Mouse (Mus musculus) ES-Bruce4 (cell line): ENCODE data around the gene Cfap61. TPM values are rescaled to one million over a fixed set of nuclear protein-coding genes. Genes with fewer than 3 reads are reported as not detected.

ENCODE experiments used
- H3K27ac ChIP-seq: 2 replicates; pipeline ENCODE4 v1.5.1; 2012; ENCODE audit warnings: low read length, inconsistent platforms; ENCODE audit not compliant: insufficient read depth
- H3K27me3 ChIP-seq: 2 replicates; pipeline ENCODE4 v1.6.1; 2012; ENCODE audit warnings: mild to moderate bottlenecking, low read length, inconsistent platforms; ENCODE audit not compliant: control insufficient read depth, poor library complexity, insufficient read depth, severe bottlenecking
- H3K36me3 ChIP-seq: 2 replicates; pipeline ENCODE4 v1.6.1; 2012; ENCODE audit warnings: inconsistent platforms, mild to moderate bottlenecking, low read length, moderate library complexity; ENCODE audit not compliant: control insufficient read depth, poor library complexity, insufficient read depth, severe bottlenecking
- H3K4me1 ChIP-seq: one replicate; pipeline ENCODE4 v1.8.1; 2011; ENCODE audit warnings: low read length; ENCODE audit not compliant: control insufficient read depth, insufficient read depth
- H3K4me3 ChIP-seq: 2 replicates; pipeline ENCODE4 v1.5.1; 2011; ENCODE audit warnings: low read depth, mild to moderate bottlenecking, low read length
- H3K9ac ChIP-seq: 2 replicates; pipeline ENCODE4 v1.6.1; 2012; ENCODE audit warnings: low read depth, mild to moderate bottlenecking, inconsistent platforms; ENCODE audit not compliant: poor library complexity, severe bottlenecking
- H3K9me3 ChIP-seq: replicated peaks from 2 replicates; pipeline ENCODE4 v1.6.1; 2012; ENCODE audit warnings: mild to moderate bottlenecking, low read length, inconsistent platforms; ENCODE audit not compliant: control insufficient read depth, poor library complexity, insufficient read depth, severe bottlenecking
- CTCF ChIP-seq: IDR thresholded peaks from one replicate; pipeline ENCODE4 v1.8.1; 2011; ENCODE audit warnings: low read depth, low read length
- EP300 ChIP-seq: IDR thresholded peaks from 2 replicates; pipeline ENCODE4 v1.6.1; 2011; ENCODE audit warnings: low read depth, low read length; ENCODE audit not compliant: insufficient read depth
- POLR2A ChIP-seq: IDR thresholded peaks from one replicate; pipeline ENCODE4 v1.8.1; 2011; ENCODE audit warnings: low read length; ENCODE audit not compliant: insufficient read depth
- polyA plus RNA-seq: library from polyadenylated mRNA; stranded (reverse); fragments of >200 nt; gene quantifications from 2 replicates; pipeline ENCODE4 v1.2.4, GENCODE M21; 2011; ENCODE audit warnings: low read depth; ENCODE audit not compliant: missing spikeins, insufficient read depth, insufficient read length

The Cfap61 gene
- polyA plus RNA-seq, 1 experiment = 2.4 TPM

GRCm38 (mm10) chr2:146250236-146250904 is 315.8 kb downstream of the Cfap61 start:
- Histone ChIP-seq H3K9ac (no peak overlapping the region), H3K27ac (no peak overlapping the region), H3K9me3 (no peaks in the 10 kb centered on the region), H3K4me1 (peaks cover 4% of the 10 kb centered on the region), H3K36me3 (no peaks in the 10 kb centered on the region), H3K27me3 (no peaks in the 10 kb centered on the region), H3K4me3 (no peak overlapping the region)
- TF ChIP-seq CTCF (no peak), POLR2A (no peak), EP300 (no peak)

GRCm38 (mm10) chr2:146254387-146254786 is 319.8 kb downstream of the Cfap61 start:
- H3K27me3 ChIP-seq = no peaks in the 10 kb centered on the region
- no peak overlapping the region for H3K27ac ChIP-seq
- no peaks in the 10 kb centered on the region for H3K36me3 ChIP-seq
- H3K4me3 ChIP-seq = no peak overlapping the region
- H3K4me1 ChIP-seq = peaks cover 2% of the 10 kb centered on the region
- no peak overlapping the region for H3K9ac ChIP-seq
- no peaks in the 10 kb centered on the region for H3K9me3 ChIP-seq
- TF ChIP-seq EP300 (no peak), CTCF (no peak), POLR2A (no peak)

GRCm38 (mm10) chr2:146255636-146256035 is 321.1 kb downstream of the Cfap61 start:
- H3K9ac ChIP-seq = no peak overlapping the region
- no peak for TF ChIP-seq EP300
- TF ChIP-seq POLR2A = no peak
- no peak for TF ChIP-seq CTCF
- H3K9me3 ChIP-seq = no peaks in the 10 kb centered on the region
- peaks cover 2% of the 10 kb centered on the region for H3K4me1 ChIP-seq
- no peaks in the 10 kb centered on the region for H3K36me3 ChIP-seq
- H3K27me3 ChIP-seq = no peaks in the 10 kb centered on the region
- H3K27ac ChIP-seq = no peak overlapping the region
- H3K4me3 ChIP-seq = no peak overlapping the region

- Histone ChIP-seq H3K27me3 (no peaks in the 10 kb centered on the region), H3K4me1 (peaks cover 2% of the 10 kb centered on the region), H3K9me3 (no peaks in the 10 kb centered on the region), H3K36me3 (no peaks in the 10 kb centered on the region), H3K27ac (no peak overlapping the region), H3K9ac (no peak overlapping the region), H3K4me3 (no peak overlapping the region)
- TF ChIP-seq POLR2A (no peak), CTCF (no peak), EP300 (no peak)
Observed at GRCm38 (mm10) chr2:146256321-146256875, 321.8 kb downstream of the Cfap61 start.

- Histone ChIP-seq H3K9me3 (no peaks in the 10 kb centered on the region), H3K27me3 (no peaks in the 10 kb centered on the region), H3K9ac (no peak overlapping the region), H3K4me1 (peaks cover 2% of the 10 kb centered on the region), H3K27ac (peak overlapping the region; percentile 26; the same call in 1 of the 2 replicates), H3K4me3 (no peak overlapping the region), H3K36me3 (no peaks in the 10 kb centered on the region)
- TF ChIP-seq EP300 = no peak
- TF ChIP-seq POLR2A = no peak
- TF ChIP-seq CTCF = no peak
Observed at GRCm38 (mm10) chr2:146257037-146257436, 322.5 kb downstream of the Cfap61 start.

GRCm38 (mm10) chr2:146257609-146258008 is 323.0 kb downstream of the Cfap61 start:
- Histone ChIP-seq H3K36me3 (no peaks in the 10 kb centered on the region), H3K27ac (no peak overlapping the region), H3K4me1 (peaks cover 2% of the 10 kb centered on the region), H3K4me3 (no peak overlapping the region), H3K9ac (no peak overlapping the region), H3K9me3 (no peaks in the 10 kb centered on the region), H3K27me3 (no peaks in the 10 kb centered on the region)
- TF ChIP-seq POLR2A (no peak), EP300 (no peak), CTCF (no peak)
